Mouse (Mus musculus) C2C12 (cell line): ENCODE measurements around the gene Gm6583.

Source experiments
- CTCF ChIP-seq: IDR thresholded peaks from one replicate; pipeline ENCODE4 v1.5.1; 2011; ENCODE audit not compliant: control insufficient read depth, insufficient read depth, insufficient read length
- MYOD1 ChIP-seq: IDR thresholded peaks from one replicate; pipeline ENCODE4 v1.6.1; 2011; ENCODE audit warnings: low read depth; ENCODE audit not compliant: control insufficient read depth, insufficient read length
- MYOG ChIP-seq: IDR thresholded peaks from one replicate; pipeline ENCODE4 v1.6.1; 2011; ENCODE audit not compliant: control insufficient read depth, insufficient read length; ENCODE audit errors: extremely low read depth
- USF1 ChIP-seq: IDR thresholded peaks from one replicate; pipeline ENCODE4 v1.6.1; 2011; ENCODE audit warnings: low read depth, mild to moderate bottlenecking, control low read depth, moderate library complexity

DNA sequence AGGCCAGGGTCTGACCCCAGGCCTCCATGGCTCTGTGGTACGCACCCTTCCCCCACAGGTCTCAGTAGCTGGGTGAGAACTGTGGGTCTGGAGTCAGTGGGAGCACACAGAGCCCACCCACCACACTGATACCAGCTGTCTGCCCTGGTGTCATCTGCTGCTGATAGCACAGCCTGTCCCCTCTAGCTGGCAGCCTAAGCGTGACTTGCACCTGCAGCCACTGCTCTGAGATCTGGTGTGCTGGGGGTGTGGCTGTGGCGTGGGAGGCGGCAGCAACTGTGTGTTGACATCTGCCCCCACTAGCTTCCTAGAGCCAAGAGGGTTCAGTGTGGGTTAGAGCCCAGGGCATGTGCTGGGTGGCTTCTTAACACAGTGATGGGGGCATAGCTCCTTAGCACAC is 20.3 kb upstream of the Gm6583 start:
- TF ChIP-seq CTCF, result no peak
- TF ChIP-seq MYOD1, result no peak
- TF ChIP-seq USF1, result no peak
- TF ChIP-seq MYOG, result no peak
